Mouse (Mus musculus) thymus, adult 2 months (tissue): ENCODE data around the gene Lyst.
"Not testable (repeated sequence)": the region's sequence is repeated elsewhere in the genome, so short reads cannot be mapped to it uniquely, and the experiment has no call there.

Experiments
- CTCF ChIP-seq: fragments of 200-500 bp; IDR thresholded peaks from 2 replicates; pipeline ENCODE4 v1.5.1; 2012; ENCODE audit warnings: mild to moderate bottlenecking, control low read depth, low read length, moderate library complexity, borderline replicate concordance; ENCODE audit not compliant: control insufficient read depth, poor library complexity, insufficient read depth; ENCODE audit errors: extremely low read depth
- POLR2A ChIP-seq: fragments of 200-500 bp; IDR thresholded peaks from 2 replicates; pipeline ENCODE4 v1.6.1; 2012; ENCODE audit warnings: mild to moderate bottlenecking, low read length, control low read depth, moderate library complexity; ENCODE audit not compliant: control insufficient read depth, poor library complexity, insufficient read depth; ENCODE audit errors: extremely low read depth

DNA sequence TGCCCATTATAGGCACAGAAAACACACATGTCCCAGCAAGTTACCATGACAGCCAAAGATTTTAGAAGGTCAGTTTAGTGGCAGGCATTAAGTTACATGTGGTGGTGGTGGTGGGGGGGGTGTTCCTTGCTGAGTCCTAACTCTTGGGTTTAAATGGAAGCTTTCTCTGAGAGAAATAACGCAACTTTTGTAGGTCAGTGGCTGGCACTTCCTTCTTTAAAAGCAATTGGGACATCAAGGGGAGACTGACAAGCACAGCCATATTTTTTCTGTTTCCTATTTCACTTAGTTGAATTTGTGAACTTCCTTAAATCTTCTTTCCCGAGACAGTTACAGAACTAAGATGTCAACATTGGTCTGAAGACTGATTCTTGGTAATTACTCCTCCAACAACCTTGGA is 75.9 kb downstream of the Lyst start:
- not testable (repeated sequence) for TF ChIP-seq CTCF, POLR2A
